Mouse (Mus musculus) midbrain, embryonic 16.5 days (tissue): ENCODE measurements at regions not wholly inside any gene's neighbourhood (a gene's known extent, or its start where the extent isn't known, plus 50 kb on each side); places are given as distances from the start of the nearest gene placed in this dataset.

ENCODE experiments used
- ATAC-seq: fragments of 200-750 bp; cut with Nextera tagmentation; 2 replicates; pipeline ENCODE4 v1.8.0; 2017; ENCODE audit warnings: moderate TSS enrichment
- H3K27ac ChIP-seq: fragments of 300-500 bp; sonication (generic); 2 replicates; pipeline ENCODE4 v1.5.1; 2014; ENCODE audit warnings: mild to moderate bottlenecking, low read length, mixed read lengths
- H3K27me3 ChIP-seq: fragments of 300-500 bp; sonication (generic); 2 replicates; pipeline ENCODE4 v1.6.1; 2014; ENCODE audit warnings: low read depth, low read length, mixed read lengths; ENCODE audit not compliant: control insufficient read depth, insufficient read depth
- H3K36me3 ChIP-seq: fragments of 300-500 bp; sonication (generic); 2 replicates; pipeline ENCODE4 v1.6.1; 2014; ENCODE audit warnings: mild to moderate bottlenecking, low read length, moderate library complexity, mixed read lengths; ENCODE audit not compliant: control insufficient read depth, insufficient read depth
- H3K4me1 ChIP-seq: fragments of 300-500 bp; sonication (generic); 2 replicates; pipeline ENCODE4 v1.6.1; 2014; ENCODE audit warnings: mild to moderate bottlenecking, low read length, mixed read lengths; ENCODE audit not compliant: control insufficient read depth, insufficient read depth
- H3K4me2 ChIP-seq: fragments of 300-500 bp; sonication (generic); 2 replicates; pipeline ENCODE4 v1.6.1; 2014; ENCODE audit warnings: mild to moderate bottlenecking, low read length, mixed read lengths
- H3K4me3 ChIP-seq: fragments of 300-500 bp; sonication (generic); 2 replicates; pipeline ENCODE4 v1.5.1; 2014; ENCODE audit warnings: low read depth, mild to moderate bottlenecking, low read length, moderate library complexity, mixed read lengths
- H3K9ac ChIP-seq: fragments of 300-500 bp; sonication (generic); 2 replicates; pipeline ENCODE4 v1.6.1; 2014; ENCODE audit warnings: low read depth, low read length, mixed read lengths
- H3K9me3 ChIP-seq: fragments of 300-500 bp; sonication (generic); replicated peaks from 2 replicates; pipeline ENCODE4 v1.6.1; 2014; ENCODE audit warnings: mild to moderate bottlenecking, low read length, mixed read lengths; ENCODE audit not compliant: control insufficient read depth, poor library complexity, severe bottlenecking
- whole genome bisulfite sequencing: fragments of 180-500 bp; shearing (Covaris S2); extraction: QIAGEN DNeasy Blood & Tissue Kit; methylation state at CpG from one replicate; pipeline ENCODE4 v1.1.7; 2014; 5-methylcytosine and 5-hydroxymethylcytosine counted together

DNA sequence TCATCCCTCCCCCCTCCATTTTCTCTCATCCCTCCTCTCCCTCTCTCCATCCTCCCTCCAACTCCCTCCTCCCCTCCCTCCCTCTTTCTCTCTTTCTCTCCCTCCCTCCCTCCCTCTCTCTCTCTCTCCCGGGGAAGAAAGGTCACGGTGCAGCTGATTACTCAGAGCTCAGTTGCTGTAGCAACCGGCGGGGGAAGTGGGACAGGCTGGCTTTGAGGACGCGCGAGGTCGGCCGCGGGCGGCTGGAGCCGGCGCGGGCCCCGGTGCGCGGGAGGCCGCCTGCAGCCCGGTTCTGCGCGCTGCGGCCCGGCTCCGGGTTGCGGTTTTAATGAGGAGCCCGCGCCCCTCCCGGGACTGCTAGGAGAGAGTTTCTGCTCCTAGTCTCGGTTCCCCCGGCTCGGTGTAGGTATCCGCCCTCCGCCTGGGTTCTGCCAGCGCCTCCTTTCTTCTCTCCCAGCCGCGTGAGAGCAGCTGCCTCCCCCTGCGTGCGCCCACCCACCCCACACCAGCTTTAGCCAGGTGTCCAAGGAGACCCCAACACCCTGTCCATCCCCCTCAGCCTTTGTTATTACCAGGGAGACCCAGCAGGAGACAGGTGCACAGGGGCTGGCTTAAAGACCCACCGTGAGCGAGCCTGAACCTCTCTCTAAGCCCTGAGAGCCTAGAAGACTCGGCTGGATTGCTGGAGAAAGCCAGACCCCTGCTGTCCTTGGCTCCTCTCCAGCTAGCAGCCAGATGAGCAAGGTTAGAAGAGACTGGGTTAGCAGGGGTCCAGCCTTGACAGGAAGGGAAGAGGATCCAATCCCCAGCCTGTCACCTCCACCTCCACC, 98.6 kb downstream of the Cstad start:
- peak overlapping the region; percentile 100 for H3K27ac ChIP-seq
- peak overlapping the region; percentile 72 for H3K9ac ChIP-seq
- H3K4me1 ChIP-seq, result peaks cover 44% of the 10 kb centered on the region
- ATAC-seq, result peak; percentile 87
- peak overlapping the region; percentile 58 for H3K4me2 ChIP-seq
- H3K27me3 ChIP-seq, result no peaks in the 10 kb centered on the region
- peak overlapping the region; percentile 20 for H3K4me3 ChIP-seq
- no peaks in the 10 kb centered on the region for H3K36me3 ChIP-seq
- WGBS, result under 1% methylated on average over 28 of the region's 41 CpGs
- H3K9me3 ChIP-seq, result no peaks in the 10 kb centered on the region

DNA sequence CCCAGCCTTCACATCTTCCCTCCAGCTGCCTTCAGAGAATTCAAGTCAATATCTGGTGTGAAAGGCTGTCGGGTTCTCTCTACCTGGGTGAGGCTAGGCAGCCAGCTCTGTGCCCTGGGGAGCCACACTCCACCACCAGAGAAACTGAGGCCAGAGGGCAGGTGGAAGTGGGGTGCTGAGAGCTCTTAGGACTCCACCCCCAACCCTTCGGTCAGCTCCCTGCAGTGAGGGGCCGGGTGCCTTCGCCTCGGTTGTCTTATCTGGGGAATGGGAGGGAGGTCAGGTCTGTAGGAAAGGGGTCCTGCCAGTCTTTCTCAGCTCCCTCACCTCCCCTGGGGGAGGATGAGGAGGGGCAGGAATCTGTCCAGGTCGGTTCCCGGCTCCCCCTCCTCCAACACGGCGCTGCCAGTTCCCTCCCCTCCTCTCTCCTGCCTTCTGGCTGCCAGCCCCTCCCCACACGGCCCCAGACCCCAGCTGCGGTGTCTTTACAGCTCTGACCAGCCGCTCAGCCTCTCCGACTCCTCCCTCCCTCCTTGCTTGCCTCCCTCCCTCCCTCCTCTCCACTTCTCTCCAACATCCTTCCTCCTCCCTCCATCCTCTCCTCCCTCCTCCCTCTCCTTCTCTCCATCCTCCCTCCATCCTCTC, 97.8 kb downstream of the Cstad start:
- 2% methylated on average over 12 of the region's 13 CpGs for WGBS

DNA sequence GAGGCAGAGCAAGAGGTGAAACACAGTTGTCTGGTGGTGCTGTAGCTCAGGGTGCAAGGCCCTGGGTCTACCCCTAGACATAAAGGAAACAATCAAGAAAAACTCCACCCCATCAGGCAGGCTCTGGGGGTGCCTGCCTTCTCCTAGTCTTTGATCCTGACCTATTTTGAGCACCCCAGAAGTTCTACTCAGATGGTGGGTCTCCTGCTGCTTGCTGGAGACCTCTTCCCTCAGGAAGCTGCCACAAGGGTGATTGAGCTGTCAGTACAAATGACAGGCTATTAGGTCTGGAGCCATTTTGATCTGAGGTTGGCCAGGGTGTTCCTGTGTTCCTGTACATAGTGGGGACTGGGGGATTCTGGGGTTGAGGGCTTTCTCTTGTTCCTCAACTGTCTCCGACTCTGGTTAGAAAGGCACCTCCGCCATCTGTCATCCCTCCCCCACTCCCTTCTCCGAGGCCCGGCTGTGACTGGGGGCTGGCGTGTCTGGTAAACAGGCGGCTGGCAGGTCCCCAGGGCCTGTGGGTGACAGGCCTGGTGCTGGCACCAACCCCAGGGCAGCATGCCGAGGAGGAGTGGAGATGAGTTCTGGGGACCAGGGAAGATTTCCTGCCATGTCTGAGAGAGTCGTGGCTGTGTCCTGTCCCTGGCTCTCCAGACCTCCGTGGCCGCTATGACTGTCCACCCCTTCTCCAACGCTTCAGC, 97.2 kb downstream of the Cstad start:
- ATAC-seq, result peak; percentile 27
- peak overlapping the region; percentile 45; the same call in 1 of the 2 replicates for H3K9ac ChIP-seq
- H3K4me3 ChIP-seq, result no peak overlapping the region
- H3K4me1 ChIP-seq, result peaks cover 49% of the 10 kb centered on the region
- no peaks in the 10 kb centered on the region for H3K9me3 ChIP-seq
- H3K4me2 ChIP-seq, result peak overlapping the region; percentile 22; the same call in 1 of the 2 replicates
- 2% methylated on average over 11 of the region's 11 CpGs for WGBS
- H3K27ac ChIP-seq, result peak overlapping the region; percentile 100
- H3K27me3 ChIP-seq, result no peaks in the 10 kb centered on the region
- H3K36me3 ChIP-seq, result no peaks in the 10 kb centered on the region

More for the DNA sequence above, 97.8 kb downstream of the Cstad start:
- peak; percentile 80 for ATAC-seq
- H3K9ac ChIP-seq, result peak overlapping the region; percentile 45; the same call in 1 of the 2 replicates
- H3K9me3 ChIP-seq, result no peaks in the 10 kb centered on the region
- H3K4me3 ChIP-seq, result no peak overlapping the region
- peak overlapping the region; percentile 100 for H3K27ac ChIP-seq
- H3K27me3 ChIP-seq, result no peaks in the 10 kb centered on the region
- peaks cover 44% of the 10 kb centered on the region for H3K4me1 ChIP-seq
- peak overlapping the region; percentile 22 for H3K4me2 ChIP-seq
- no peaks in the 10 kb centered on the region for H3K36me3 ChIP-seq

GRCm38 (mm10) chr2:30690925-30691856, 96.4 kb downstream of the Cstad start:
- H3K9me3 ChIP-seq, result no peaks in the 10 kb centered on the region
- H3K9ac ChIP-seq, result no peak overlapping the region
- peaks cover 54% of the 10 kb centered on the region for H3K4me1 ChIP-seq
- 86% methylated on average over 17 of the region's 17 CpGs for WGBS
- no peak overlapping the region for H3K4me3 ChIP-seq
- no peaks in the 10 kb centered on the region for H3K36me3 ChIP-seq
- H3K4me2 ChIP-seq, result no peak overlapping the region
- peak overlapping the region; percentile 100 for H3K27ac ChIP-seq
- H3K27me3 ChIP-seq, result no peaks in the 10 kb centered on the region
- no peak for ATAC-seq

DNA sequence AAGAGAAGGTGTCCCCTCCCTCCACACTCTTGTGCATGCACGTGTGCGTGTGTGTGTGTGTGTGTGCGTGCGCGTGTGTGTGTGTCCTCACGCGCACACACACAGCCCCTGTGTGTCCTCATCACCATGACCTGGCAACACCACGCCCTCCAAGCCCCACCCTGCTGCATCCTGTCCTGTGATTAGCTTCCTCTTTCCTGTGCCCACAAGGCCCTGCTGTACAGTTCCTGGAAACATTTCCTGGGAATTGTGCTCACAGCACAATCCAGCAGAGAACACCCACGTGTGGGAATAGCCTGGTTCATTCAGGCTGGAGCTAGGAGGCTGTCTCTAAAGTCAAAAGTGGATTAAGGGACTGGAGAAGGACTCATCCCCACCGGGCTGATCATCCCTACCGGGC, 95.5 kb downstream of the Cstad start:
- ATAC-seq, result no peak

GRCm38 (mm10) chr2:30688402-30688801, 93.6 kb downstream of the Cstad start:
- peaks cover 38% of the 10 kb centered on the region for H3K4me1 ChIP-seq
- no peaks in the 10 kb centered on the region for H3K27me3 ChIP-seq
- ATAC-seq, result no peak
- 80% methylated on average over 4 of the region's 4 CpGs for WGBS
- no peaks in the 10 kb centered on the region for H3K36me3 ChIP-seq
- H3K9me3 ChIP-seq, result no peaks in the 10 kb centered on the region
- no peak overlapping the region for H3K4me2 ChIP-seq
- H3K27ac ChIP-seq, result peak overlapping the region; percentile 76
- H3K4me3 ChIP-seq, result no peak overlapping the region
- H3K9ac ChIP-seq, result no peak overlapping the region

More for the DNA sequence above, 95.5 kb downstream of the Cstad start:
- Histone ChIP-seq H3K4me3 (no peak overlapping the region), H3K27me3 (no peaks in the 10 kb centered on the region), H3K4me1 (peaks cover 52% of the 10 kb centered on the region), H3K27ac (peak overlapping the region; percentile 100), H3K36me3 (no peaks in the 10 kb centered on the region), H3K4me2 (no peak overlapping the region), H3K9me3 (no peaks in the 10 kb centered on the region), H3K9ac (no peak overlapping the region)
- 76% methylated on average over 11 of the region's 11 CpGs for WGBS

- Histone ChIP-seq H3K9ac (peak overlapping the region; percentile 48), H3K36me3 (no peaks in the 10 kb centered on the region), H3K4me2 (peak overlapping the region; percentile 12; the same call in 1 of the 2 replicates), H3K4me3 (no peak overlapping the region), H3K27ac (peak overlapping the region; percentile 76), H3K4me1 (peaks cover 30% of the 10 kb centered on the region), H3K9me3 (no peaks in the 10 kb centered on the region), H3K27me3 (no peaks in the 10 kb centered on the region)
- 4% methylated on average over 23 of the region's 23 CpGs for WGBS
- ATAC-seq, result peak; percentile 37
Observed at GRCm38 (mm10) chr2:30687121-30687551, 92.3 kb downstream of the Cstad start.

GRCm38 (mm10) chr2:30686359-30686758, 91.5 kb downstream of the Cstad start:
- Histone ChIP-seq H3K9ac (peak overlapping the region; percentile 12; the same call in 1 of the 2 replicates), H3K4me2 (no peak overlapping the region), H3K27ac (peak overlapping the region; percentile 76), H3K9me3 (no peaks in the 10 kb centered on the region), H3K4me1 (peaks cover 23% of the 10 kb centered on the region), H3K27me3 (no peaks in the 10 kb centered on the region), H3K36me3 (no peaks in the 10 kb centered on the region), H3K4me3 (no peak overlapping the region)
- 68% methylated on average over 6 of the region's 6 CpGs for WGBS
- ATAC-seq, result no peak; the same call in 1 of the 2 replicates
